Mouse (Mus musculus): ENCODE measurements around the gene Efhd2. TPM values are rescaled to one million over a fixed set of nuclear protein-coding genes. Genes with fewer than 3 reads are reported as not detected.
A peak's percentile ranks its signal among the peaks of the same experiment; 100 is the strongest.

Efhd2 gene
- 54.6 TPM for polyA plus RNA-seq (2021)

DNA sequence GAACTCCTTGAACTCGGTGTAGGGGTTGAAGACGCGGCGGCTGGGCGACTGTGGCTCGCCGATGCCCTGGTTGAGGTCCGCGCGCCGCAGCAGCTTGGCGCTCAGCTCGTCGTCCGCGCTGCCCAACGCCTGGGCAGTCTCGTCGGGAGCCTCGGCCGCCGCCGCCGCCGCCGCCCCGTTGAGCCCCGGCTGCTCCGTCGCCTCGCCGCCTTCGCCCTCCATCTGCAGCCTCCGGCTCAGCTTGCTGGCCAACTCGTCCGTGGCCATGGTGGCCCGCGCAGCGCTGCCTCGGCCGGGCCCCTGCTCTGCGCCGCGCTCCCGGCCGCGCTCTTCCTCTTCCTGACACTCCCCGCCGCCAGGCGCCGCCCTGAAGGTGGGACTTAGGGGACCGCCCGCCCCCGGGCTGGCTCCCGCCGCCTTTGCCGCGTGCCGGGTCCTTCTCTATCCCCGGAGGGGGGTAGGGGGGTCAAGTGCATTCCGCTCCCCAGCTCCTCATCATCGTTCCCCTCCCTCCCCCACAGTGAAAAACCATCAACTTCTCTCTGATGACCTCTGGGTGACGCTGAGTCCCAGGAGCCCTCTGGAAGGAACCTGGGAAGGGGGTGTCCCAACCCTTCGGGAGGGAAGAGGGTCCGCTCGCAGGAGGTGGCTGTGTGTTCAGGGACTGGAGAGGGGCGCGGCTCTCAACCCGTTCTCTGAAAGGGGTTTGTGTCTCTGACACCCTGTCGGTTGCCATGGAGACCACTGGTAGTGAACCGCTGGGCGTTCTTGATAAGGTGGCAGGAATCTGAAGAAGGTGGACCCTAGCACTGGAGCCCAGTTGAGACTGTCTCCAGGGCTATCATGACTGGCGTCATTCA lies at the start of gene Efhd2:
Gene Efhd2 (minus strand): TSS at position 320 of the 860 bp plus-strand sequence.
- ATAC-seq (peak; percentile 91), DNase-seq (ENCODE audit: low read depth, low spot score) (no peak)
- no peak for TF ChIP-seq CTCF (IDR thresholded peaks at IDR 0.05)
- in situ Hi-C loops (cut with MboI; ENCODE audit: low pct_unique_long_range_greater_than_20kb) = loop anchor here (5.0 kb wide), 1 partner anchor 52 kb away; no protein-coding TSS in a partner anchor
- ChIA-PET POLR2A (interaction anchor here (0.6 kb wide), 1 partner anchor 210 kb away, joined by 3 read pairs; no protein-coding TSS in a partner anchor), CTCF (no interaction called here)
- H3K27me3 ChIP-seq = no peaks in the 10 kb centered on the region

DNA sequence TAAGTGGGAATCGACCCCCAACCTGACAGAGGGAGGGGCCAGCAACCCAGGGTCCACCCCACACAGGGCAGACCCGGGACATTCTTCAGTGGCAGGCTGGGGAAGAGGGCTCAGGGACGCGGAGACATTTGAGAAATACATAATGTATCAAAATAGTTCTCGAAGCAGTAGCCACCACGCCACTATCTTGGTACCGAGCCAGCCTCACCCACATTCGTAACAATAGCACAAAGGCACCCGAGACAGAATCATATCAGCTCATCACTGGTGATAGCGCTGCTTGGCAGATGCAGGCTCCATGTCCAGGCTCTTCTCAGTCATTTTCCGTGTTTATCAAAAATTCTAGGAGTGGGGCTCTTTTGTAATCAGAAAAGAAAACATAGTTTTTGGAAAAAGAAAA lies 49.2 kb upstream of the Efhd2 start:
- ATAC-seq (no peak), DNase-seq (ENCODE audit: low read depth, low spot score) (no peak)
- in situ Hi-C loops (cut with MboI; ENCODE audit: low pct_unique_long_range_greater_than_20kb) = no loop called here
- ChIA-PET CTCF (no interaction called here), POLR2A (no interaction called here)
- no peaks in the 10 kb centered on the region for H3K27me3 ChIP-seq
- no peak for TF ChIP-seq CTCF (IDR thresholded peaks at IDR 0.05)

DNA sequence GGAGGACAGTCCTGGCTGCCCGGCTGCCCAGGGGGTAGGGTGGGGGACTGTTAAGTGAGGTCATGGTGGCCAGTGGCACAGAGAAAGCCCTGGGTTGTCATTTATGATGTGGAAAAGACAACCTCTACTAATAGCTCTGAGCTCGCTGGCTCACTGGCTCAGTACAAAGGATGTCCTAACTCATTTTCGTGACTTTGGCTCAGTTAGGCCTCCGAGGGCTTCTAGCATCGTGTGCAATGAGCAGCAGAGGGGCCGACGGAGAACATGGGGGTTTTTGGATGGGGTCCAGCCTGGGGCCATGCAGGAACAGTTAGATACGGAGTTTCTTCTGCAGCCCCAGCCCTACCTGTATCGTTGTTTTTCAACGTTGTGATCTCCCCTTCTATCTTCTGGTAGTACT lies 45.7 kb upstream of the Efhd2 start:
- TF ChIP-seq CTCF (IDR thresholded peaks at IDR 0.05) = no peak
- in situ Hi-C loops (cut with MboI; ENCODE audit: low pct_unique_long_range_greater_than_20kb) = no loop called here
- DNase-seq (ENCODE audit: low read depth, low spot score) (no peak), ATAC-seq (no peak)
- POLR2A ChIA-PET = no interaction called here
- CTCF ChIA-PET = no interaction called here
- no peaks in the 10 kb centered on the region for H3K27me3 ChIP-seq

DNA sequence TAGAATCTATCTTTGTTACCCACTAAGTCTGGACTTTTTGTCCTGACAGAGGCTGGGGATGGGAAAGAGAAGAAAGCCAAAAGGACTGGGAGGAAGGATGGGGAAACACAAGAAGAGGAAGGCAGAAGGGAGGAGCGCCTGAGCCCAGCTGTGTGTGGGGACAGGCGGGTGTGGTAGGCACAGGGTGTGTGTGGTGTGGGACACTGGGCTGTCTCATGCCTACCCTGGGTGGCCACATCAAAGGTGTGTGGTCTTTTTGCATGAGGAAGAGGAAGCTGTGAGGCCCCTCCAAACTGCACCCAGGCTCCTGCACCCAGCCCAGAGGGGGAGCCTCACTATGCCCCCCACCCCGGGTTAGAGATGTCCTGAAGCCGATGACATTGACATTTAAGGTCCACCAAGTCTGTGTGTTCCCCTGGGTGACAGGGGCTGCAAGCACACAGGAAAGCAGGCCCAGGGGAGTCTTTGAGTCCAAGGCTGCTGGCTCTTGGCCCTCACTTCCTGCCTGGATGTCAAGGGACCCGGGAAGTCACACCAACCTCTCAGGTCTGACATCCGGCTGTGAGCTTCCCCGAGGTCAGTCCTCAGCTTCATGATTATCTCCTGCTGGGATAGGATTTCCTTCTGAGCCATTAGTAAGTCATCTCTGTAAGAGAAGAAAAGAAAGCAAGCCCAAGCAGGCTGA lies 43.2 kb upstream of the Efhd2 start:
- ATAC-seq = no peak
- H3K27me3 ChIP-seq = no peaks in the 10 kb centered on the region
- ChIA-PET POLR2A (no interaction called here), CTCF (interaction anchor here (1.2 kb wide), 1 partner anchor 58 kb away, joined by 3 read pairs; no protein-coding TSS in a partner anchor)
- TF ChIP-seq CTCF (IDR thresholded peaks at IDR 0.05) = no peak
- in situ Hi-C loops (cut with MboI; ENCODE audit: low pct_unique_long_range_greater_than_20kb) = no loop called here
- DNase-seq (ENCODE audit: low read depth, low spot score) = no peak

DNA sequence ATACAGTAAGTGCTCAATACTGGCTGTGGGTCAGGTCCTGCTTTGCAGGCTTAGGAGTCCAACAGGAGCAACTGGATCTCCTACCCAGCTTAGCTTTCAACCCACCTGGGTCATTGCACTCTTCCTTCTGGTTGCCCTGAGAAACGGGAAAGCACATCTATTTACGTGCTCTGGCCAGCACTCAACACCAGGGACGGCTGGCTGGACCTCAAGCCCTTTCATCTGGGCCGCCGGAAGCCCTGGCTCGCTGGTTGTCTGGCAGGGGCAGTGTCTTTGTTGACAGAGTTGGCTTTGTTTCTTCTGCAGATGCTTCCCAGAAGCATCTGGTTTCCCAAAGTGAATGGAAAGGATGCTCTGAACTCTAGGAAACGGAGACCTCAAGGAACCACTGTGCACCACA lies 39.3 kb upstream of the Efhd2 start:
- TF ChIP-seq CTCF (IDR thresholded peaks at IDR 0.05) = no peak
- ChIA-PET POLR2A (no interaction called here), CTCF (no interaction called here)
- DNase-seq (ENCODE audit: low read depth, low spot score) = no peak
- H3K27me3 ChIP-seq = no peaks in the 10 kb centered on the region
- no peak for ATAC-seq
- in situ Hi-C loops (cut with MboI; ENCODE audit: low pct_unique_long_range_greater_than_20kb) = no loop called here

DNA sequence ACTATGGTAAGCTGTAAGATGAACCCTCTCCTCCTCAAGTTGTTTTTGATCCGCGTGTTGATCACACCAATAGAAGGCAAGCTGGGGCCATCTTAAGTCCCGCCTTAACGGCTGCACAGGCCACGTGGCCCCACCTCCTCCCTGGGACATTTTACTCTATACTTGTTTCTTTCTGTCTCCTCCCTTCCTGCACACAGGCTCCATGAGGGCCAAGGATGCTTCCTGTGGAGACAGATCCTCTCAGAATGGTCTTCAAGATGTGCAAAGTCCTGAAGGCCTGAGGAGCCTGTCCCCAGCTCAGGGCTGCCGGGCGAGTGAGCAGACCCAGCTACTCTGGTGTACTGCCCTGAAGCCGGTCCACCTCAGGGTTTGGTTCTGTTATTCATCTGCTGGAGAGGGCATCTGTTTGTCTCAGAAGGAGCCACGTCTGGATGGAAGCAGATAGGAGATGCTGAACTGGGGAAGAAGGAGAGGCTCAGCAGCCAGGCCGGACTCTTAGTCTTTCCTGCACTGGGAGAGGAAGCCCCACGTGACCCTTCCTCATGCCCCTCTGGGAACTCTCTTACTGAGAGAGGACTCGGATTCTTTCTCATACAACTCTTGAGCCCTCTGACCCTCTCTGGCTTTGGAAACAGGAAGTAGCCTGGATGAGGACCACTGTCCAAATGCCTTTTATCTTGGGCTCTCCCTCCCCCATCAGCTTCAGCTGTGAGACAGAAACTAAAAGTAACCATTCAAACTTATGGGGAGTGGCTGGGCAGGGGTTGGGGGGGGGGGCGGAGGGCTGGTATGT lies 38.7 kb upstream of the Efhd2 start:
- no peaks in the 10 kb centered on the region for H3K27me3 ChIP-seq
- ChIA-PET POLR2A (no interaction called here), CTCF (no interaction called here)
- in situ Hi-C loops (cut with MboI; ENCODE audit: low pct_unique_long_range_greater_than_20kb) = no loop called here
- ATAC-seq = no peak
- no peak for TF ChIP-seq CTCF (IDR thresholded peaks at IDR 0.05)
- no peak for DNase-seq (ENCODE audit: low read depth, low spot score)

DNA sequence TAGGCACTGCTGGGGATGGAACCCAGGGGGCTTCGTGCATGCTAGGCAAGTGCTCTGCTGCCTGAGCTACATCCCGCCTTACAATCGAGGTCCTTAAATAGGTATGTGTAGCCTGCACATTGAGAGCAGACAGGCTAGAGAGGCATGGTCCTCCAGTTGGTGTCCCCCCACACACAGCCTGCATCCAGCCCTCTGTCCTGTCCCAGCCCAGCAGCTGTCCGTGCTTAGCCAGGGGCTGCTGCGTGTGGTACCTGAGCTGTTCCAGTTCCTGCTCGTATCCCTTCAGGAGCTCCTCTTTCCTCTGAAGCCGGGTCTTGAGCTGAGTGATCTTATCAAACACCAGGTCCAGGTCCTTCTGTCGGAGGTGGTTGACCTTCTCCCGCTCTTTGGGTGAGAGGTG lies 30.0 kb upstream of the Efhd2 start:
- no peaks in the 10 kb centered on the region for H3K27me3 ChIP-seq
- ChIA-PET POLR2A (no interaction called here), CTCF (no interaction called here)
- TF ChIP-seq CTCF (IDR thresholded peaks at IDR 0.05) = no peak
- no peak for ATAC-seq
- in situ Hi-C loops (cut with MboI; ENCODE audit: low pct_unique_long_range_greater_than_20kb) = no loop called here
- DNase-seq (ENCODE audit: low read depth, low spot score) = no peak

DNA sequence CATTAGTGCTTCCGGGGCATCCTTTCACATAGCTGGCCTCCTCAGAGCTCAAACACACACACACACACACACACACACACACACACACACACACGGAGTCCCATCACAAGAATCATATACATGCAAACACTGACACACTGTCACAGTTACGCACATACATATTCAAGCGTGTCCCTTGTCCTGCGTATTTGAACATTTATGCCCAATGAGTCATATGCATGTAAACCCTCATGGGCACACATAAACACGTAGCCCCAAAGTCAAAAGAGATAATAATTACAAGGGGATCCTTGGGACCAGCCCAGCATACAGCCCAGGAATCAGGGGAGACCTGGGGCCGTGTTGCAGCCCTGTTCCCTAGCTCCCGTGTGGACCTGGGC lies 27.7 kb upstream of the Efhd2 start:
- in situ Hi-C loops (cut with MboI; ENCODE audit: low pct_unique_long_range_greater_than_20kb) = no loop called here
- no peak for TF ChIP-seq CTCF (IDR thresholded peaks at IDR 0.05)
- ChIA-PET POLR2A (no interaction called here), CTCF (interaction anchor here (1.0 kb wide), 1 partner anchor 13 kb away, joined by 3 read pairs; no protein-coding TSS in a partner anchor)
- no peak for ATAC-seq
- H3K27me3 ChIP-seq = no peaks in the 10 kb centered on the region
- no peak for DNase-seq (ENCODE audit: low read depth, low spot score)

DNA sequence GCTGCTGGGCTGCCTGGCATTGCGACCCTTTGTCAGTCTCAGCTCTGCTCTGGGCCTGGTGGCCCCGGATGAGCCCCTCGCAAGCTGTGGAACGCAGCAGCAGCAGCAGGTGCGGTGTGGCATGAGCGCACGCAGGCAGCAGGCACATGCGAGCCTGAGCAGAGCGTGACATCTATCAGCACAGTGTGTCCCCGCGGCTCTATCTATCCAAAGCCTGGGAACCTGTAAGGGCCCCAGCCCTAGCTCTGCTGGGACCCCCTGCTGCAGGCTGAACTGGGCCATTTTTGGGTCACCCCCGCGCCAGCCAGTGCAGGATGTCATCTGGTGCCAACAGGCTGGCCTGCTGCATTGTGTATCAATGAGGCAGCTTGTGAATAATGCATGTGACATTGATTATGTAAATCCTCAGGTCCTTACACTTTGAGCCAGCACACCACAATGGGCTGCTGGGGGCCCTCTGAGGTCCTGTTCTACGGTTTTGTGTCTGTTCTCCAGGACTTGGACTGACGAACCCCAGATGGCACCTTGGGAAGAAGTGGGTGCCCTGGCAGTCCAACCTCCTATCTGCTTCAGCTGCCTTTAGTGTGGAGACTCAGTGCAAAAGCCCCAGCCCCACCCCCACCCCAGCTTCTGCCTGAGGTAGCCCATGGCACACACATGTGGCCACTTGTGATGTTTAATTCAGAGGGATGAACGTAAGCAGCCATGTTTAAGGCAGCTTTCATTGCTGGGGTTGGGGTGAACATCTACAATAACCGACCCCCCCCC lies 27.2 kb upstream of the Efhd2 start:
- ChIA-PET CTCF (interaction anchor here (1.0 kb wide), 1 partner anchor 12 kb away, joined by 3 read pairs; no protein-coding TSS in a partner anchor), POLR2A (no interaction called here)
- DNase-seq (ENCODE audit: low read depth, low spot score) (no peak), ATAC-seq (no peak)
- H3K27me3 ChIP-seq = no peaks in the 10 kb centered on the region
- in situ Hi-C loops (cut with MboI; ENCODE audit: low pct_unique_long_range_greater_than_20kb) = no loop called here
- TF ChIP-seq CTCF (IDR thresholded peaks at IDR 0.05) = no peak

DNA sequence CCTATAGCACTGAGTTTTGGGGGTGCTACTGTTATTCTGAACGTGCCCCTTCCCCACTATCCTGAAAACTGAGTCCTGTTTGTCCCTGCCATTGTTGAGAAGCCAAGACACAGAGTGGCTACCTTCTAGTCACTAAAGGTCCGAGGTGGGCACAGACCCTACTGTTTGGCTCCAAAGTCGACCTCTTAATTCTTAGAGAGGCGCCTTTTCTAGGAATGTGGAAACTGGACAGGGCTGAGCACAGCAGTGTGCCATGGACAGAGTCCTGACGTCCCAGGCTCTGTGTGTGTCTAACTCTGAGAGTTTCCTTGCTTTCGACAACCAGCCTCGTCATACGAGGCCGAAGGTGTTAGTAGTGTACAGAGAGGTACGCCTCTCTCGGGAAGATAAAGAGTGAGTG lies 25.7 kb upstream of the Efhd2 start:
- DNase-seq (ENCODE audit: low read depth, low spot score) = no peak
- ChIA-PET POLR2A (no interaction called here), CTCF (no interaction called here)
- H3K27me3 ChIP-seq = no peaks in the 10 kb centered on the region
- no peak for ATAC-seq
- in situ Hi-C loops (cut with MboI; ENCODE audit: low pct_unique_long_range_greater_than_20kb) = no loop called here
- TF ChIP-seq CTCF (IDR thresholded peaks at IDR 0.05) = no peak

Measured in Patski (cell line).